Mouse (Mus musculus) thymus, postnatal 14 days (tissue): ENCODE results near the gene Ndufs2.

Experiments used
- DNase-seq: peaks from one replicate; pipeline ENCODE4 v3.0.0; 2021

Gene Ndufs2

GRCm38 (mm10) chr1:171193911-171194830, 57.0 kb downstream of the Ndufs2 start:
- DNase-seq = no peak

DNA sequence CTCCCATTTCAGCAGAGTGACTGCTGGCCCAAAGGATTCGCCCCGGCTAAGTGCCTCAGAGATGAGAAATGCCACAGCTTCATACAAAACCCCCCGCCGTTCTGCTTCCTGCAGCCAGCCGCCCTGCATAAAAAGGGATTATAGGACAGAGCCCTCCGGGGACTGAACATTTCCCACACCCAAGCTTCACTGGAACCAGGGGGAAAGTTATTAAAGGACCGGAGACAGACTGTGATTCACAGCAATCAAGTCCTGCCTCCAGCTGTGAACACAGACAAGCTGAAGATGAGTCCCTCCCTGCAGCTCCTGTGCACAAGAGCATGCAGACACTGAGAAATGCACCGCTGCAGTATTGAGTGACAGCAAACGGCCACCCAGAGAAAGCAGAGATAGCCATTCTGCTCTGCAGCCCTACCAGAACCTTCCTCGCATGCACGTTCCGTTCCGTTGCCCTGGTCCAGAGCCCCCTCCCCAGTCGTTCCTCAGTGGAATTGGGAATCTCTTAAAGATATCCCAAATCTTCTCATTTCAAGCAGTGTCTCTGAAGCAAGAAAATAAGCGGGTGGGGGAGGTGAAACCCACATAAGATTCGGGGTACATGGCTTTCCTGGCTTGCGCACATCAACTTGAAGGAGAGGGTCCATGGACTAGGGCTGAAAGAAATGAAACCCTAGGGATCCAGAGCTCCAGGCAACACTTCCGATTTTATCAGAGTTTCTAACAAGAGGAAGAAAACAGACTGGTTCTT, 57.9 kb downstream of the Ndufs2 start:
- no peak for DNase-seq

DNA sequence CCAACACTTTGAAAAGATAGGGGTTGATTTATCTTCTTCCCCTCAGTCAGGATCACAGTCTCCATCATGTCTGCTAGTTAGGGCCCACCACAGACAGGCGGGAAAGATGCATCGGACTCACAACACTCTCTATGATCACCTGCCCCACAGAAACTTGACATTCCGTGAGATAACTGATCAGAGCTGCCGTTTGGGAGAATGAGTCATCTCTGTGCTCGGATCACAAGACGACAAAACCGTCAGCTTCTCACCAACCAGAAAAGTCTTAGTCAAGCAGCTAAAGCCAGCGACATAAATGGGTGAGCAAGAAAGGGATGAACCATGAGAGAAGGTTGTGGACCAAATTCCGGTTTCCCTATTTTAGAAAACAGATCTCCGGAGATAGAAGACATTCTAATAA, 58.9 kb downstream of the Ndufs2 start:
- no peak for DNase-seq

DNA sequence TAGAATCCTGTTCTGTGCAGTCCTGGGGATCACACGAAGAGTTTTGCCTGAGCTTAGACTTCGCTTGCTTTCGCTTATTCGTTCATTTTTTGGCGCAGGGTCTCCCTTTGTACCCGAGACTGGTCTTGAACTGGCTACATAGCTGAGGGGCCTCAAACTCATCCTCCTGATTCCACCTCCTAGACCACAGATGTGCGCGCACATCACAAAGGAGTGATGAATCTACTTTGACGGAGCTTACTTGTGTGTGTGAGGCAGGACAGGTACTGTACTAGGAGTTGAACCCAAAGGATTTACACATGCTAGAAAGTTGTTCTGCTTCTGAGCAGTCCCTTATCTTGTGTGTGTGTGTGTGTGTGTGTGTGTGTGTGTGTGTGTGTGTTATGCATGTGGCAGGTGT, 60.4 kb downstream of the Ndufs2 start:
- DNase-seq = no peak

- DNase-seq = no peak
Measured at GRCm38 (mm10) chr1:171189476-171190114, 61.6 kb downstream of the Ndufs2 start.

GRCm38 (mm10) chr1:171189046-171189445, 62.1 kb downstream of the Ndufs2 start:
- DNase-seq = no peak

GRCm38 (mm10) chr1:171187851-171188700, 63.1 kb downstream of the Ndufs2 start:
- no peak for DNase-seq

- no peak for DNase-seq
Measured at GRCm38 (mm10) chr1:171185655-171186054, 65.5 kb downstream of the Ndufs2 start.
